Mouse (Mus musculus): ENCODE data around the gene Grm4. TPM values are rescaled to one million over a fixed set of nuclear protein-coding genes. Genes with fewer than 3 reads are reported as not detected.

Gene Grm4
- polyA plus RNA-seq (2012; rRNA removed) (0.01 and 0.04 TPM in 2 replicates), polyA plus RNA-seq (2014; fragmentation: Nextera tagmentation; extraction: Ambion mirVana) (not detected in 2 replicates)

DNA sequence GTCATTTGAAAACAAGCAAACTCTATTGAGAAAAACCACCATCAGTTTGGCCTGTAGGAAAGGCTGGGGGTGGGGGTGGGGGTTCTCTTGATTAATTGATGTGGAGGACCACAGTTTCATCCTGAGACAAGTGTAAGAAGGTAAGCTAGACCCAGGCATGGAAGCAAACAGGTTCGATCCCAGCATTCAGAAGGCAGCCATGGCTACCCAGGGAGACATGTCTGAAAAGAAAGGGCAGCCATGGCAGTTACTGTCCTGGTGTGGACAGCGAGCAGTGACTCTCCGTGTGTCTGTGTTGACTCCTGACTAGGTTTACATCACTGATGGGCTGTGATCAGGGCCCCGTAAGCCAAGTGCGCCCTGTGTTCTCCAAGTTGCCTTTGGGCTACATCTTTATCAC lies at the start of gene Grm4:
Grm4 (minus strand) TSS at position 101 of the 400 bp plus-strand sequence.
- H3K4me3 ChIP-seq (ENCODE audit: insufficient read depth in 1 of 2, low read depth in 2 of 2, low read length in 2 of 2), result no peak within 1 kb of the TSS
- H3K9ac ChIP-seq (replicated peaks), result no peak within 1 kb of the TSS
- ATAC-seq (ENCODE audit: insufficient read depth) (no peak), DNase-seq (ENCODE audit: low read depth in 3 of 3, low spot score in 3 of 3) (no peak)
- H3K27ac ChIP-seq, result no peak within 1 kb of the TSS
- peaks cover 11% of the 10 kb centered on the region for H3K27me3 ChIP-seq (ENCODE audit: control insufficient read depth, insufficient read depth, low read length)
- 57% methylated on average over 5 of the region's 5 CpGs for whole genome bisulfite sequencing (ENCODE audit: insufficient replicate concordance)
- no peak for TF ChIP-seq EP300 (IDR thresholded peaks at IDR 0.05; ENCODE audit: low read depth)
- TF ChIP-seq CTCF (IDR thresholded peaks at IDR 0.05; ENCODE audit: low read depth), result no peak
- H3K4me2 ChIP-seq (ENCODE audit: low read depth), result no peak within 1 kb of the TSS
- H3K36me3 ChIP-seq (replicated peaks; ENCODE audit: control insufficient read depth, insufficient read depth, low read depth), result no peaks in the 10 kb centered on the region
- no peaks in the 10 kb centered on the region for H3K4me1 ChIP-seq (replicated peaks; ENCODE audit: control insufficient read depth in 2 of 2, insufficient read depth in 2 of 2, low read length in 1 of 2)
- no peaks in the 10 kb centered on the region for H3K9me3 ChIP-seq (ENCODE audit: control insufficient read depth, low read length)

GRCm38 (mm10) chr17:27568228-27568627 lies 47.0 kb upstream of the Grm4 start:
- no peak overlapping the region for H3K4me2 ChIP-seq (ENCODE audit: low read depth)
- H3K27me3 ChIP-seq (ENCODE audit: control insufficient read depth, insufficient read depth, low read length), result no peaks in the 10 kb centered on the region
- H3K4me1 ChIP-seq (replicated peaks; ENCODE audit: control insufficient read depth in 2 of 2, insufficient read depth in 2 of 2, low read length in 1 of 2), result peaks cover 0 to 14% of the 10 kb centered on the region in 2 experiments; a peak in 1 of 4 replicates
- TF ChIP-seq EP300 (IDR thresholded peaks at IDR 0.05; ENCODE audit: low read depth), result no peak
- no peak for TF ChIP-seq CTCF (IDR thresholded peaks at IDR 0.05; ENCODE audit: low read depth)
- DNase-seq (ENCODE audit: low read depth in 3 of 3, low spot score in 3 of 3), result no peak
- ATAC-seq (ENCODE audit: insufficient read depth), result no peak
- H3K9me3 ChIP-seq (ENCODE audit: control insufficient read depth, low read length), result no peaks in the 10 kb centered on the region
- peaks cover 2% of the 10 kb centered on the region; the same call in 1 of the 2 replicates for H3K36me3 ChIP-seq (replicated peaks; ENCODE audit: control insufficient read depth, insufficient read depth, low read depth)
- no peak overlapping the region for H3K27ac ChIP-seq
- no peak overlapping the region for H3K9ac ChIP-seq (replicated peaks)
- H3K4me3 ChIP-seq (ENCODE audit: insufficient read depth in 1 of 2, low read depth in 2 of 2, low read length in 2 of 2), result no peak overlapping the region
- 82% methylated on average over 5 of the region's 5 CpGs for WGBS (ENCODE audit: insufficient replicate concordance)

DNA sequence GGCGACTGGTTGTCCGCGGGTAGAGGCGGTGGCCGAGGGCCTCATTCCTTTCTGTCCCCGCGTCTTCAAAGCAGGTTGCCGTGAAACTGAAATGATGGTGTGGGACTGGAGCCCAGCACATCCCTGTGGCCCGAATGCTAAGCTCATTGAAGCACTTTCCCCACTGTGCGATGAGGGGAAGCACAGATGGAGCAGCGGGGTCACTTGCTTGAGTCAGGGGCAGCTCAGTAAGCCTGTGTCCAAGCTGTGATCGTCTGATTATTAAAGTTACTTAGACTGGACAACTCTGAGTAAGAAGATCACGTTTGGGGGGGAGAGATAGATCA lies 44.7 kb upstream of the Grm4 start:
- peaks cover 0 to 14% of the 10 kb centered on the region in 2 experiments; a peak in 1 of 4 replicates for H3K4me1 ChIP-seq (replicated peaks; ENCODE audit: control insufficient read depth in 2 of 2, insufficient read depth in 2 of 2, low read length in 1 of 2)
- 1% methylated on average over 13 of the region's 13 CpGs for WGBS (ENCODE audit: insufficient replicate concordance)
- no peak for ATAC-seq (ENCODE audit: insufficient read depth)

DNA sequence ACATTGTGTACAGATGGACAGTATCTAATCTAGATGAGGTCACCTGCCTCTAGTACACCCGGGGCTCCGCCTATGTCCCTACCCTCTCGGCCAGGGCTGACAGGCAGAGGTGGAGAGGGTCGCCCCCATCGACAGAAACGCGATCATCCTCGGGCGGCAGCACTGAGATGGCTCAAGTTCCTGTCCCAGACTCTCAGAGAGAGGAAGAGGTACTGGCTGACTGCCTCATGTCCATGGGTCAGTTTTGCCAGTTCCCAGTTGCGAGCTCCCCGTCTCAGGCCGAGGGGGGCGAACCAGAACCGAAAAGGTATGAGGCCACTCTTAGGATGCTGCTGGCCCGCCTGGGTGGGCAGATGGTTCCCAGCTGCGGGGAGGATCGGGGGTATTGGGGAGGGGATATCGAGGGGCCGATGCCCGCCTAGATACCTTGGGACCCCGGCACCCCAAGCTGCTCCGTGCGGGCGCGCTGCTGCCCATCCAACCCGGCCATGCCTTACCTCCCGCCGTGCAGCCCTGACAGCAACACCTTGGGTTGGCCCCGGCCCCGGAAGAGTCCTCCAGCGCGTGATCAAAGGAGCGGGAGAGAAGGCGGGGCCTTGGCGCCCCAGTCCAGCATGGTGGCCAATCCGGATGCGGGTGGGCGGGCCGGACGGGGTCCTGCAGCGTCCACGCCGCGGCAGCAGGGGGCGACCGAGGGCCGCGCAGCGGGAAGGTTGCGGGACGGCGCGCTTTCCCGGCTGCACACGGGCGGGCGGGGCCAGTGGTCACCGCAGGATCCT lies 44.1 kb upstream of the Grm4 start, which contains the start of gene AI413582:
AI413582 (minus strand) TSS at position 594 of the 779 bp plus-strand sequence.
- Histone ChIP-seq H3K27me3 (ENCODE audit: control insufficient read depth, insufficient read depth, low read length) (no peaks in the 10 kb centered on the region), H3K4me1 (replicated peaks; ENCODE audit: control insufficient read depth in 2 of 2, insufficient read depth in 2 of 2, low read length in 1 of 2) (peaks cover 0 to 14% of the 10 kb centered on the region in 2 experiments; a peak in 1 of 4 replicates), H3K9me3 (ENCODE audit: control insufficient read depth, low read length) (no peaks in the 10 kb centered on the region), H3K9ac (replicated peaks) (peak within 1 kb of the TSS; percentile 60), H3K4me3 (ENCODE audit: insufficient read depth in 1 of 2, low read depth in 2 of 2, low read length in 2 of 2) (peak within 1 kb of the TSS; percentile 63 to 65), H3K4me2 (ENCODE audit: low read depth) (peak within 1 kb of the TSS; percentile 96), H3K27ac (0 out of 2 replicates have a peak within 1 kb of the TSS, but pooled peaks have one; percentile 20), H3K36me3 (replicated peaks; ENCODE audit: control insufficient read depth, insufficient read depth, low read depth) (peaks cover 15% of the 10 kb centered on the region)
- TF ChIP-seq CTCF (IDR thresholded peaks at IDR 0.05; ENCODE audit: low read depth) (peak; percentile 79), EP300 (IDR thresholded peaks at IDR 0.05; ENCODE audit: low read depth) (no peak)
- ATAC-seq (ENCODE audit: insufficient read depth) (peak; percentile 96), DNase-seq (ENCODE audit: low read depth in 3 of 3, low spot score in 3 of 3) (peak; percentile 82 to 87 (median 82))
- WGBS (ENCODE audit: insufficient replicate concordance), result under 1% methylated on average over 58 of the region's 58 CpGs

More for the DNA sequence above, 44.7 kb upstream of the Grm4 start:
- Histone ChIP-seq H3K9ac (replicated peaks) (peak overlapping the region; percentile 1), H3K9me3 (ENCODE audit: control insufficient read depth, low read length) (no peaks in the 10 kb centered on the region), H3K4me2 (ENCODE audit: low read depth) (peak overlapping the region; percentile 96), H3K27ac (no peak overlapping the region), H3K4me3 (ENCODE audit: insufficient read depth in 1 of 2, low read depth in 2 of 2, low read length in 2 of 2) (peak overlapping the region; percentile 63 to 65), H3K36me3 (replicated peaks; ENCODE audit: control insufficient read depth, insufficient read depth, low read depth) (peaks cover 11% of the 10 kb centered on the region), H3K27me3 (ENCODE audit: control insufficient read depth, insufficient read depth, low read length) (no peaks in the 10 kb centered on the region)
- TF ChIP-seq CTCF (IDR thresholded peaks at IDR 0.05; ENCODE audit: low read depth), result no peak
- no peak for TF ChIP-seq EP300 (IDR thresholded peaks at IDR 0.05; ENCODE audit: low read depth)
- no peak for DNase-seq (ENCODE audit: low read depth in 3 of 3, low spot score in 3 of 3)

All from liver, embryonic 14.5 days (tissue).